Mouse (Mus musculus) liver, adult 2 months (tissue): ENCODE data around the gene Krtap9-3. TPM values are rescaled to one million over a fixed set of nuclear protein-coding genes. Genes with fewer than 3 reads are reported as not detected.
"Not testable (repeated sequence)": the region's sequence is repeated elsewhere in the genome, so short reads cannot be mapped to it uniquely, and the experiment has no call there.

ENCODE experiments used
- DNase-seq: peaks from one replicate; pipeline ENCODE4 v3.0.0-alpha.2; 2011; ENCODE audit warnings: low read depth, low spot score; ENCODE audit errors: extremely low read depth
- H3K27ac ChIP-seq: fragments of 200-500 bp; replicated peaks from 2 replicates; pipeline ENCODE4 v1.5.1; 2012; ENCODE audit warnings: low read depth, mild to moderate bottlenecking, control low read depth, inconsistent platforms, low read length; ENCODE audit not compliant: insufficient read depth
- H3K27me3 ChIP-seq: fragments of 200-500 bp; 2 replicates; pipeline ENCODE4 v1.6.1; 2012; ENCODE audit warnings: mild to moderate bottlenecking, moderate library complexity, low read length, inconsistent platforms; ENCODE audit not compliant: control insufficient read depth, insufficient read depth
- H3K36me3 ChIP-seq: fragments of 200-500 bp; 2 replicates; pipeline ENCODE4 v1.6.1; 2012; ENCODE audit warnings: low read length, inconsistent platforms; ENCODE audit not compliant: control insufficient read depth, insufficient read depth
- H3K4me1 ChIP-seq: fragments of 200-500 bp; 2 replicates; pipeline ENCODE4 v1.6.1; 2011; ENCODE audit warnings: low read length; ENCODE audit not compliant: control insufficient read depth, insufficient read depth
- H3K4me3 ChIP-seq: fragments of 200-500 bp; 2 replicates; pipeline ENCODE4 v1.5.1; 2011; ENCODE audit warnings: low read depth, mild to moderate bottlenecking, control low read depth, low read length, moderate library complexity; ENCODE audit not compliant: insufficient read depth
- H3K79me2 ChIP-seq: fragments of 200-500 bp; 2 replicates; pipeline ENCODE4 v1.6.1; 2012; ENCODE audit warnings: inconsistent platforms, mild to moderate bottlenecking, low read length, moderate library complexity; ENCODE audit not compliant: control insufficient read depth, insufficient read depth
- H3K9ac ChIP-seq: fragments of 200-500 bp; 2 replicates; pipeline ENCODE4 v1.6.1; 2012; ENCODE audit warnings: low read depth, mild to moderate bottlenecking, control low read depth, inconsistent platforms, low read length
- CTCF ChIP-seq: fragments of 200-500 bp; IDR thresholded peaks from 2 replicates; pipeline ENCODE4 v1.5.1; 2011; ENCODE audit warnings: low read depth, low read length, control low read depth
- POLR2A ChIP-seq: fragments of 200-500 bp; IDR thresholded peaks from 2 replicates; pipeline ENCODE4 v1.6.1; 2011; ENCODE audit warnings: low read length, control low read depth; ENCODE audit not compliant: insufficient read depth; ENCODE audit errors: extremely low read depth
- WGBS: fragments of 180-500 bp; shearing (Covaris S2); methylation state at CpG from one replicate; pipeline ENCODE4 v1.1.7; 2018; 5-methylcytosine and 5-hydroxymethylcytosine counted together
- polyA plus RNA-seq: library from polyadenylated mRNA; depleted of rRNA; stranded (reverse); fragments of >200 nt; gene quantifications from 2 replicates; pipeline ENCODE4 v1.2.3, GENCODE M21; 2012
- total RNA-seq: library from RNA; depleted of rRNA; stranded (reverse); fragments of >200 nt; gene quantifications from 2 replicates; pipeline ENCODE4 v1.2.3, GENCODE M21; 2014

Gene Krtap9-3
- total and polyA plus RNA-seq, 2 experiments = not detected

- DNase-seq = no peak
- Histone ChIP-seq H3K27me3 (peaks cover 6% of the 10 kb centered on the region), H3K4me3 (no peak within 1 kb of the TSS), H3K36me3 (no peaks in the 10 kb centered on the region), H3K9ac (no peak within 1 kb of the TSS), H3K4me1 (no peaks in the 10 kb centered on the region), H3K79me2 (no peaks in the 10 kb centered on the region), H3K27ac (no peak within 1 kb of the TSS)
- TF ChIP-seq POLR2A = no peak
- no peak for TF ChIP-seq CTCF
- 59% methylated on average over 8 of the region's 8 CpGs for WGBS
These were observed 36.8 kb upstream of the Krtap9-3 start, which contains the start of gene Krtap4-2 for GRCm38 (mm10) chr11:99634653-99635134. Gene Krtap4-2, minus strand, starts transcription at chr11:99635084.

GRCm38 (mm10) chr11:99633293-99633692, 35.4 kb upstream of the Krtap9-3 start:
- Histone ChIP-seq H3K9ac (no peak overlapping the region), H3K36me3 (no peaks in the 10 kb centered on the region), H3K27me3 (peaks cover 6% of the 10 kb centered on the region), H3K4me1 (no peaks in the 10 kb centered on the region), H3K79me2 (no peaks in the 10 kb centered on the region), H3K27ac (no peak overlapping the region), H3K4me3 (no peak overlapping the region)
- no peak for DNase-seq
- WGBS = 58% methylated on average over 2 of the region's 2 CpGs
- TF ChIP-seq CTCF (no peak), POLR2A (no peak)

DNA sequence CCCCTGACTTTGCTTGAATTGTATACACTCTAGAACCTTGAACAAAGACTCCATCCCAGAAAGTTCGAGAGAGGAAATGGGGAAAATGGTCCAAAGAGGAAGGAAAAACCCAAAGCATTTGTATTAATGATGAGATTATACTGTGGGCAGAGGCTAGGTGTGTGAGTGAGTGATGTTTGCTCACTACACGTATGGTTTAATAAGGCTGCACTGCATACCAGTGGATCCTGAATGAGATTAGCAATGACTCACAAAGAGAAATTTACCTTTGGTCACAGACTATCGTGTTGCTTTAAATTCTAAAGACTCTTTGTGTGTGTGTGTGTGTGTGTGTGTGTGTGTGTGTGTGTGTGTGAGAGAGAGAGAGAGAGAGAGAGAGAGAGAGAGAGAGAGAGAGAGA, 33.0 kb upstream of the Krtap9-3 start:
- WGBS = 64% methylated on average over 3 of the region's 3 CpGs
- no peaks in the 10 kb centered on the region for H3K4me1 ChIP-seq
- no peaks in the 10 kb centered on the region for H3K79me2 ChIP-seq
- no peak overlapping the region for H3K4me3 ChIP-seq
- H3K36me3 ChIP-seq = no peaks in the 10 kb centered on the region
- peaks cover 8% of the 10 kb centered on the region for H3K27me3 ChIP-seq
- TF ChIP-seq POLR2A = no peak
- no peak for TF ChIP-seq CTCF
- H3K27ac ChIP-seq = no peak overlapping the region
- DNase-seq = no peak
- no peak overlapping the region for H3K9ac ChIP-seq

GRCm38 (mm10) chr11:99628138-99628537, 30.2 kb upstream of the Krtap9-3 start, which contains the start of gene Krtap4-1:
Gene Krtap4-1, minus strand, starts transcription at chr11:99628238.
- TF ChIP-seq POLR2A (no peak), CTCF (no peak)
- H3K36me3 ChIP-seq = no peaks in the 10 kb centered on the region
- H3K9ac ChIP-seq = no peak within 1 kb of the TSS
- peaks cover 5% of the 10 kb centered on the region; the same call in 1 of the 2 replicates for H3K27me3 ChIP-seq
- no peaks in the 10 kb centered on the region for H3K4me1 ChIP-seq
- no peak within 1 kb of the TSS for H3K4me3 ChIP-seq
- no peak within 1 kb of the TSS for H3K27ac ChIP-seq
- no peak for DNase-seq
- WGBS = 85% methylated on average over 4 of the region's 4 CpGs
- no peaks in the 10 kb centered on the region for H3K79me2 ChIP-seq

- H3K4me1 ChIP-seq = no peaks in the 10 kb centered on the region
- TF ChIP-seq POLR2A (no peak), CTCF (no peak)
- H3K4me3 ChIP-seq = no peak within 1 kb of the TSS
- H3K27me3 ChIP-seq = no peaks in the 10 kb centered on the region
- H3K79me2 ChIP-seq = no peaks in the 10 kb centered on the region
- H3K9ac ChIP-seq = no peak within 1 kb of the TSS
- H3K27ac ChIP-seq = no peak within 1 kb of the TSS
- WGBS = 78% methylated on average over 2 of the region's 2 CpGs
- H3K36me3 ChIP-seq = no peaks in the 10 kb centered on the region
- DNase-seq = no peak
These were observed 22.4 kb upstream of the Krtap9-3 start, which contains the start of gene Gm11562 for GRCm38 (mm10) chr11:99620335-99620734. Gene Gm11562, minus strand, starts transcription at chr11:99620435.

GRCm38 (mm10) chr11:99614796-99615363, 17.0 kb upstream of the Krtap9-3 start, which contains the start of gene Krtap2-4:
Gene Krtap2-4, minus strand, starts transcription at chr11:99614846.
- no peaks in the 10 kb centered on the region for H3K4me1 ChIP-seq
- no peaks in the 10 kb centered on the region for H3K36me3 ChIP-seq
- no peak within 1 kb of the TSS for H3K27ac ChIP-seq
- H3K27me3 ChIP-seq = no peaks in the 10 kb centered on the region
- WGBS = 46% methylated on average over 3 of the region's 3 CpGs
- no peak within 1 kb of the TSS for H3K9ac ChIP-seq
- no peak for DNase-seq
- H3K4me3 ChIP-seq = no peak within 1 kb of the TSS
- no peaks in the 10 kb centered on the region for H3K79me2 ChIP-seq
- TF ChIP-seq CTCF (no peak), POLR2A (no peak)

DNA sequence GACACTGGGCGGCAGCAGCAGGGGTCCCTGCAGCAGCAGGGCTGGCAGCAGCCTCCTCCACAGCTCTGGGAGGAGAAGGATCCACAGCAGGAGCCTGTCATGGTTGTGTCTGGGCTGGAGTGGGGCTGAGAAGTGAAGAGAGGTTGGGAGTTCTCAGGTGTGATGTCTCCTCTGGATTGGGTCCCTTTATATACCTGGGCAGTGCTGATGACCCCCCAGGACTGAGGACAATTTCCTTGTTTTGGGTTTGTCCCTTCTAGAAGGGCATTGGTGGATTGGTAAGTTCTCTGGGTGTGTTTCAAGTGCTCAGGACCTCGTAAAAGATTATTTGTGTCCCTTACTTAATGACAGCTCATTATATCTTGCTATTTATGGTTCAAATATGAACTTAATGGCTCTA, 12.2 kb upstream of the Krtap9-3 start, which contains the start of gene Gm11937:
TSS of gene Gm11937 (minus strand) at position 101 of the 400 bp plus-strand sequence.
- not testable (repeated sequence) for H3K4me1 ChIP-seq, DNase-seq, H3K79me2 ChIP-seq, H3K9ac ChIP-seq, H3K4me3 ChIP-seq, H3K36me3 ChIP-seq, H3K27me3 ChIP-seq, H3K27ac ChIP-seq
- 72% methylated on average over 1 of the region's 2 CpGs for WGBS
